ENCODE assay signal across 24 mouse cellular contexts in the genomic region with DNA sequence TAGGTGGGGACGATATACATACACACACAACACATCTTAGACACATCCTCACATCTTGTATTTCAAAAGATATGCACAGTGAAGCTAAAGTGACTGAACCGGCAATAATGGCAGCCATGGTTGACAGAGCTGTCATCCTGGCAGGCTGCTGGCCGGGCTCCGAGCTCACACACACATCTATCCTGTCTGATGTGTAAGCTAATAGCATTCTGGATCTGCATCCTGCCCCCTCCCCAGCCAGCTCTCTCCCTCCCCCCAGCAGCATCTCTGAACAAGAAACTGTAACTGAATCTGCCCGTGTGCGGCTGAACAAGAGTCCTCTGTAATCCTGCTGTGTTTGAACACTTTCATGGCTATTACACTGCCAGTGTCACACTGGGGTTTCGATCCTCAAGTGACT.
DNase-seq lines count a peak whose midpoint lies in the region; ATAC-seq and TF ChIP-seq lines count a peak whose summit lies in the region.
"Had no signal": no experiment of that assay in that cellular context is flagged by ENCODE, and none has a peak within 500 bp of the region (broad histone marks: within the 10 kb centered on the region; RNA-seq: fewer than 3 reads in every experiment).

No protein-coding gene starts in this region.

- no peak overlapping the region for H3K27ac ChIP-seq in kidney, embryonic 15.5 days
- H3K27ac ChIP-seq in midbrain, embryonic 14.5 days (replicated peaks; ENCODE audit: low read depth, low read length): no peak overlapping the region
- H3K27ac ChIP-seq in midbrain, embryonic 10.5 days (replicated peaks): no peak overlapping the region
- H3K27ac ChIP-seq in midbrain, postnatal 0 days (ENCODE audit: low read depth, low read length): no peak overlapping the region
- H3K27ac ChIP-seq: embryonic facial prominence, embryonic 10.5 days; forebrain, embryonic 15.5 days; intestine, embryonic 15.5 days; limb, embryonic 13.5 days; liver, embryonic 12.5 days; neural tube, embryonic 13.5 days had no signal

- intact Hi-C loops in gastrocnemius, postnatal 14 days (cut with DNase I; ENCODE audit: low total_unique reads): no loop called here

- 52% methylated on average over 7 of the region's 7 CpGs for WGBS in kidney, embryonic 15.5 days
- 25% methylated on average over 7 of the region's 7 CpGs for WGBS in midbrain, embryonic 14.5 days
- WGBS in midbrain, embryonic 10.5 days: 71% methylated on average over 7 of the region's 7 CpGs
- 42% methylated on average over 7 of the region's 7 CpGs for WGBS in midbrain, postnatal 0 days

- H3K9ac ChIP-seq in kidney, embryonic 15.5 days: no peak overlapping the region
- no peak overlapping the region for H3K9ac ChIP-seq in midbrain, embryonic 14.5 days (replicated peaks; ENCODE audit: low read length)
- H3K9ac ChIP-seq in midbrain, postnatal 0 days (replicated peaks; ENCODE audit: low read length, poor library complexity, severe bottlenecking): no peak overlapping the region
- H3K9ac ChIP-seq: forebrain, embryonic 15.5 days; intestine, embryonic 15.5 days; limb, embryonic 13.5 days; liver, embryonic 12.5 days; neural tube, embryonic 13.5 days had no signal

- H3K36me3 ChIP-seq in kidney, embryonic 15.5 days: peaks cover 12% of the 10 kb centered on the region
- H3K36me3 ChIP-seq in midbrain, embryonic 14.5 days (ENCODE audit: control insufficient read depth, insufficient read depth, low read length): peaks cover 15% of the 10 kb centered on the region
- H3K36me3 ChIP-seq in midbrain, embryonic 10.5 days: peaks cover 23% of the 10 kb centered on the region
- peaks cover 5% of the 10 kb centered on the region; the same call in 1 of the 2 replicates for H3K36me3 ChIP-seq in midbrain, postnatal 0 days (ENCODE audit: insufficient read depth, low read length)

- H3K9me3 ChIP-seq in kidney, embryonic 15.5 days (replicated peaks): no peaks in the 10 kb centered on the region
- no peaks in the 10 kb centered on the region for H3K9me3 ChIP-seq in midbrain, embryonic 14.5 days (ENCODE audit: control insufficient read depth, low read length)
- 0 out of 2 replicates have a peak, but pooled peaks cover 3% of the 10 kb centered on the region for H3K9me3 ChIP-seq in midbrain, embryonic 10.5 days (replicated peaks)
- no peaks in the 10 kb centered on the region for H3K9me3 ChIP-seq in midbrain, postnatal 0 days (ENCODE audit: low read length)
- H3K9me3 ChIP-seq: embryonic facial prominence, embryonic 10.5 days; forebrain, embryonic 15.5 days; intestine, embryonic 15.5 days; limb, embryonic 13.5 days; liver, embryonic 12.5 days; megakaryocyte, embryonic 14.5 days; neural tube, embryonic 13.5 days had no signal

- peaks cover 24% of the 10 kb centered on the region for H3K4me1 ChIP-seq in kidney, embryonic 15.5 days
- H3K4me1 ChIP-seq in midbrain, embryonic 14.5 days (ENCODE audit: control insufficient read depth, insufficient read depth, low read length): peaks cover 21% of the 10 kb centered on the region
- H3K4me1 ChIP-seq in midbrain, embryonic 10.5 days: peaks cover 43% of the 10 kb centered on the region
- no peaks in the 10 kb centered on the region for H3K4me1 ChIP-seq in midbrain, postnatal 0 days (ENCODE audit: insufficient read depth, low read length)
- H3K4me1 ChIP-seq: forebrain, embryonic 15.5 days; intestine, embryonic 15.5 days; limb, embryonic 13.5 days; liver, embryonic 12.5 days; megakaryocyte, embryonic 14.5 days had no signal

- TF ChIP-seq CTCF in midbrain, postnatal 0 days (IDR thresholded peaks at IDR 0.05): no peak

- no peak overlapping the region for H3K4me2 ChIP-seq in kidney, embryonic 15.5 days
- no peak overlapping the region for H3K4me2 ChIP-seq in midbrain, embryonic 14.5 days (ENCODE audit: low read length)
- H3K4me2 ChIP-seq in midbrain, postnatal 0 days (ENCODE audit: low read depth, low read length, poor library complexity, severe bottlenecking): no peak overlapping the region
- H3K4me2 ChIP-seq: forebrain, embryonic 15.5 days; intestine, embryonic 15.5 days; limb, embryonic 13.5 days; liver, embryonic 12.5 days; neural tube, embryonic 13.5 days had no signal

- H3K4me3 ChIP-seq in kidney, embryonic 15.5 days (replicated peaks): no peak overlapping the region
- H3K4me3 ChIP-seq in midbrain, embryonic 14.5 days (replicated peaks; ENCODE audit: low read depth, low read length): no peak overlapping the region
- H3K4me3 ChIP-seq in midbrain, embryonic 10.5 days: no peak overlapping the region
- H3K4me3 ChIP-seq in midbrain, postnatal 0 days (ENCODE audit: low read depth, low read length): no peak overlapping the region
- H3K4me3 ChIP-seq: embryonic facial prominence, embryonic 10.5 days; forebrain, embryonic 15.5 days; intestine, embryonic 15.5 days; limb, embryonic 13.5 days; liver, embryonic 12.5 days; megakaryocyte, embryonic 14.5 days; neural tube, embryonic 13.5 days had no signal

- peak; percentile 71 for ATAC-seq in kidney, embryonic 15.5 days (replicated peaks; ENCODE audit: low FRiP score)
- ATAC-seq in midbrain, embryonic 14.5 days (ENCODE audit: low FRiP score, low TSS enrichment): no peak
- 0 out of 2 replicates have a peak, but pooled peaks have one; percentile 20 for ATAC-seq in midbrain, postnatal 0 days (ENCODE audit: low FRiP score)
- ATAC-seq: forebrain, embryonic 15.5 days; intestine, embryonic 15.5 days; liver, embryonic 12.5 days had no signal

- DNase-seq in gastrocnemius, adult 18-20 months (ENCODE audit: low spot score): peak; percentile 16
- DNase-seq in gastrocnemius, postnatal 14 days: no peak
- no peak for DNase-seq in kidney, postnatal 25 days
- DNase-seq in midbrain, embryonic 14.5 days: peak; percentile 23
- DNase-seq in midbrain, embryonic 10.5 days (ENCODE audit: low spot score): no peak
- DNase-seq in midbrain, postnatal 0 days (ENCODE audit: low spot score): peak; percentile 14
- DNase-seq in spleen, postnatal 14 days (ENCODE audit: low spot score in 2 of 2): no peak
- DNase-seq: adrenal gland, postnatal 25 days; cerebellum, adult 9-11 months; heart, postnatal 4 days; kidney, postnatal 10 days; layer of hippocampus, postnatal 36 days; lung, adult 2 months; right cerebral cortex, postnatal 4 days; thymus, adult 18-20 months; thymus, postnatal 36 days had no signal

- no peaks in the 10 kb centered on the region for H3K27me3 ChIP-seq in kidney, embryonic 15.5 days
- no peaks in the 10 kb centered on the region for H3K27me3 ChIP-seq in midbrain, embryonic 14.5 days (ENCODE audit: control insufficient read depth, insufficient read depth, low read length)
- peaks cover 4% of the 10 kb centered on the region; the same call in 1 of the 2 replicates for H3K27me3 ChIP-seq in midbrain, embryonic 10.5 days (ENCODE audit: low read depth, poor library complexity, severe bottlenecking)
- no peaks in the 10 kb centered on the region for H3K27me3 ChIP-seq in midbrain, postnatal 0 days (ENCODE audit: insufficient read depth, low read length)
- H3K27me3 ChIP-seq: forebrain, embryonic 15.5 days; intestine, embryonic 15.5 days; limb, embryonic 13.5 days; liver, embryonic 12.5 days; megakaryocyte, embryonic 14.5 days; neural tube, embryonic 13.5 days had no signal

Comparison
In these comparisons a context has a peak if more than half of its experiments do, and no peak if none do; other contexts are left out.
1. DNase-seq: peak in gastrocnemius, adult 18-20 months (single experiment), midbrain, embryonic 14.5 days (single experiment) and midbrain, postnatal 0 days (single experiment); none in gastrocnemius, postnatal 14 days (single experiment), kidney, postnatal 25 days (0 of 2), midbrain, embryonic 10.5 days (single experiment) and spleen, postnatal 14 days (0 of 2).